Mouse (Mus musculus): ENCODE results near the gene Cenpp. TPM values are rescaled to one million over a fixed set of nuclear protein-coding genes. Genes with fewer than 3 reads are reported as not detected.

The Cenpp gene
- polyA plus RNA-seq, 1 experiment = 11.2 TPM

DNA sequence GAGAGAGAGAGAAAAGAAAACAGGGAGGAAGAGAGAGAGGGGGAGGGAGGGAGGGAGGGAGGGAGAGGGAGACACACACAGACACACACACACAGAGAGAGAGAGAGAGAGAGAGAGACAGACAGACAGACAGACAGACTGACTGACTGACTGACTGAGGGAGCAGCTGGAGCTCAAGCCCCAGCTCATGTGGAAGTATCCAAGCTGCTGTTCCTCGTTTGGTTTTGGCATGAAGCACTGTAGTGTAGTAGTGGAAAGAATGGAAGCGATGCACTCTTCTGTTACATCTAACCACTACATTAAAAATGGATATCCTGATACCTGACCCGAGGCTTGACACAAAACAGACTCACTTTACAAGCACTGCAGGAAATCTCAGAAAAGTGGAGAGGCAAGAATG, 106.9 kb downstream of the Cenpp start:
- Histone ChIP-seq H3K36me3 (ENCODE audit: control insufficient read depth, insufficient read depth) (no peaks in the 10 kb centered on the region), H3K27me3 (ENCODE audit: control insufficient read depth, insufficient read depth, insufficient read length) (no peaks in the 10 kb centered on the region), H3ac (ENCODE audit: control insufficient read depth, insufficient read length, low read depth) (no peak overlapping the region), H3K79me3 (ENCODE audit: low read depth) (no peaks in the 10 kb centered on the region), H3K79me2 (ENCODE audit: control insufficient read depth, insufficient read depth) (no peaks in the 10 kb centered on the region), H3K4me3 (ENCODE audit: insufficient read depth, poor library complexity, severe bottlenecking) (no peak overlapping the region)
- TF ChIP-seq MYOD1 (IDR thresholded peaks at IDR 0.05; ENCODE audit: control insufficient read depth, insufficient read length, low read depth) (no peak), FOSL1 (IDR thresholded peaks at IDR 0.05; ENCODE audit: insufficient read depth, low read length, poor library complexity, severe bottlenecking) (no peak), CTCF (IDR thresholded peaks at IDR 0.05; ENCODE audit: control insufficient read depth, insufficient read depth, insufficient read length) (no peak), MYOG (IDR thresholded peaks at IDR 0.05; ENCODE audit: control insufficient read depth, extremely low read depth, insufficient read length) (no peak), USF1 (IDR thresholded peaks at IDR 0.05; ENCODE audit: low read depth) (no peak), CEBPB (IDR thresholded peaks at IDR 0.05; ENCODE audit: low read depth) (no peak), MAX (IDR thresholded peaks at IDR 0.05) (no peak)

DNA sequence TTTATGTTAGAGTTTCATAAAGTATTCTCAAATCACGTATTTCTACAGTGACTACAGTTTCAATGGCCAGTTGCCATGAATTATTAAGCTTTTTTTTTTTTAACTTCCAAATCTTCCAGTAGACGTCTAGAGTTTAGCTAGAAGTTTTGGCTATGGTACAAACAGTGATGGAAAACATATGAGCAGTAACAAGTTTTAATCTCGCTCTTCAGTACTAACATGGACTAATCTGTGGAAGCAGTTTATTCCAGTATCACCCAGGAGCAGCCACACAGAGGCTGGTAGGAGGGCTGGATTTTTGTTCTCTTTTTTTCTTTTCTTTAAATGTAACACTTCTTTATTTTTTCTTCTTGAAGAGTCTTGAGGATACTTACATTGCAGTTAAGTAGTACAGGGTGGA, 108.3 kb downstream of the Cenpp start, which contains the start of gene Aspn:
Aspn (plus strand) TSS at position 165 of the 400 bp plus-strand sequence.
- TF ChIP-seq MAX (IDR thresholded peaks at IDR 0.05) (no peak), CTCF (IDR thresholded peaks at IDR 0.05; ENCODE audit: control insufficient read depth, insufficient read depth, insufficient read length) (no peak), MYOG (IDR thresholded peaks at IDR 0.05; ENCODE audit: control insufficient read depth, extremely low read depth, insufficient read length) (no peak), MYOD1 (IDR thresholded peaks at IDR 0.05; ENCODE audit: control insufficient read depth, insufficient read length, low read depth) (no peak), USF1 (IDR thresholded peaks at IDR 0.05; ENCODE audit: low read depth) (no peak), FOSL1 (IDR thresholded peaks at IDR 0.05; ENCODE audit: insufficient read depth, low read length, poor library complexity, severe bottlenecking) (no peak), CEBPB (IDR thresholded peaks at IDR 0.05; ENCODE audit: low read depth) (no peak)
- Histone ChIP-seq H3K27me3 (ENCODE audit: control insufficient read depth, insufficient read depth, insufficient read length) (no peaks in the 10 kb centered on the region), H3K4me3 (ENCODE audit: insufficient read depth, poor library complexity, severe bottlenecking) (no peak within 1 kb of the TSS), H3K79me2 (ENCODE audit: control insufficient read depth, insufficient read depth) (no peaks in the 10 kb centered on the region), H3K79me3 (ENCODE audit: low read depth) (no peaks in the 10 kb centered on the region), H3K36me3 (ENCODE audit: control insufficient read depth, insufficient read depth) (no peaks in the 10 kb centered on the region), H3ac (ENCODE audit: control insufficient read depth, insufficient read length, low read depth) (no peak within 1 kb of the TSS)

DNA sequence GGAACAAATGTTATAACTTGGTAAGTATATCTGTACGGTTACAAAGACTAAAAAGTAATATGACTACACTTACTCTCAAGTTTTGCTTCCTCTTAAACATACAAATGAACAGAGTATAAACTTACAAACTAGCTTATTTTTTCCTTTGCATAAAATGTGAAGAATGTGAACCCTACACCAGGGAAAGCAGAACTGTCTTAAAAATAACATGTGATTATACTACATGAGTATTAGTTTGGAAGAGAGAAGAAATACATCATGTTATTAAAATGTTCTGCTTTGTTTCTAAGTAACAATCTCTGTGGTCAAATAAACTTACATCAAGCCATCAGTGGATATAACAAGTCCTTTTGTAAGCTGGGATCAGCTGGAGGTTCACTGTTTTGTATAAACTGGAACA, 113.9 kb downstream of the Cenpp start:
- H3K79me3 ChIP-seq (ENCODE audit: low read depth) = no peaks in the 10 kb centered on the region
- H3K4me3 ChIP-seq (ENCODE audit: insufficient read depth, poor library complexity, severe bottlenecking) = no peak overlapping the region
- no peaks in the 10 kb centered on the region for H3K79me2 ChIP-seq (ENCODE audit: control insufficient read depth, insufficient read depth)
- no peaks in the 10 kb centered on the region for H3K27me3 ChIP-seq (ENCODE audit: control insufficient read depth, insufficient read depth, insufficient read length)
- H3ac ChIP-seq (ENCODE audit: control insufficient read depth, insufficient read length, low read depth) = no peak overlapping the region
- TF ChIP-seq CTCF (IDR thresholded peaks at IDR 0.05; ENCODE audit: control insufficient read depth, insufficient read depth, insufficient read length) (no peak), MYOD1 (IDR thresholded peaks at IDR 0.05; ENCODE audit: control insufficient read depth, insufficient read length, low read depth) (no peak), MAX (IDR thresholded peaks at IDR 0.05) (no peak), FOSL1 (IDR thresholded peaks at IDR 0.05; ENCODE audit: insufficient read depth, low read length, poor library complexity, severe bottlenecking) (no peak), MYOG (IDR thresholded peaks at IDR 0.05; ENCODE audit: control insufficient read depth, extremely low read depth, insufficient read length) (no peak), USF1 (IDR thresholded peaks at IDR 0.05; ENCODE audit: low read depth) (no peak), CEBPB (IDR thresholded peaks at IDR 0.05; ENCODE audit: low read depth) (no peak)
- H3K36me3 ChIP-seq (ENCODE audit: control insufficient read depth, insufficient read depth) = no peaks in the 10 kb centered on the region

DNA sequence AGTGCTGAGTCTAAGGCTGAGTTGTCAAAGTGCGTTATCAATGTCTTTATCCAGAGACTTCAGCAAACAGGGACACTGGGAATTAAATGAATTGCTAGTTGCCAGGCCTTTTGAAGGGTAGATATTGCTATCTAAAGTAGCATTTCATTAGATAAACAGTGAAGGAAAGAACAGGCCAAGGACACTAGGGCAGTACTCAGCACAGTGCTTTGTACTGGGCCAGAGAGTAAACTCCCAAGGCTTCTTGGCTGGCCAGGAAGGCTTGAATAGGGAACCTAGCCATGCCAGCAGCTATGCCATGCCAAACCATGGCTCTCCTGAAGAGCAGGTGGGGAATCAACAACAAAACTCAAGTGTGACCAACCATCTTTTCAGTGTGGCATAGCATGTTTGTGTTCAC, 115.6 kb downstream of the Cenpp start:
- no peaks in the 10 kb centered on the region for H3K79me3 ChIP-seq (ENCODE audit: low read depth)
- H3K36me3 ChIP-seq (ENCODE audit: control insufficient read depth, insufficient read depth) = no peaks in the 10 kb centered on the region
- H3K27me3 ChIP-seq (ENCODE audit: control insufficient read depth, insufficient read depth, insufficient read length) = no peaks in the 10 kb centered on the region
- H3K79me2 ChIP-seq (ENCODE audit: control insufficient read depth, insufficient read depth) = no peaks in the 10 kb centered on the region
- H3K4me3 ChIP-seq (ENCODE audit: insufficient read depth, poor library complexity, severe bottlenecking) = no peak overlapping the region
- TF ChIP-seq FOSL1 (IDR thresholded peaks at IDR 0.05; ENCODE audit: insufficient read depth, low read length, poor library complexity, severe bottlenecking) (no peak), CTCF (IDR thresholded peaks at IDR 0.05; ENCODE audit: control insufficient read depth, insufficient read depth, insufficient read length) (no peak), MAX (IDR thresholded peaks at IDR 0.05) (no peak), MYOD1 (IDR thresholded peaks at IDR 0.05; ENCODE audit: control insufficient read depth, insufficient read length, low read depth) (no peak), USF1 (IDR thresholded peaks at IDR 0.05; ENCODE audit: low read depth) (no peak), MYOG (IDR thresholded peaks at IDR 0.05; ENCODE audit: control insufficient read depth, extremely low read depth, insufficient read length) (no peak), CEBPB (IDR thresholded peaks at IDR 0.05; ENCODE audit: low read depth) (no peak)
- no peak overlapping the region for H3ac ChIP-seq (ENCODE audit: control insufficient read depth, insufficient read length, low read depth)

DNA sequence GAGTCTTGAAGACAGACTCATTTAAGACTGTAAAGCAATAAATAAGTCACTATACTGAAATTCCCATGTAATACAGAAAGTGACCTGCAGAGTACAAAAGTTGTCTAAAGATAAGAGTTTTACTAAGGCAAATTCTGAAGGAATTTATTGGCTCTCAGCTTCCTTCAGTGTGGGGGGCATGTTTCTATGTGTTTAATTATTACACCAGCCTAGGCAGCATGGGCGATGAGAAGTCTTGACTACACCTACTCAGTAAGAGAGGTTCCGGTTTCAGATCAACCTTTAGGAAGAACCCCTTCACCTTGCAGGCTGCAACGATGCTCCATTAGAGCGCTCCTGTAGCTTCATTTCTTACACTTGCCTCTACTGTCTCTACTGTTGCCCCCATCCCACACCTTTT, 121.9 kb downstream of the Cenpp start:
- H3K36me3 ChIP-seq (ENCODE audit: control insufficient read depth, insufficient read depth) = no peaks in the 10 kb centered on the region
- H3K79me2 ChIP-seq (ENCODE audit: control insufficient read depth, insufficient read depth) = no peaks in the 10 kb centered on the region
- no peak overlapping the region for H3K4me3 ChIP-seq (ENCODE audit: insufficient read depth, poor library complexity, severe bottlenecking)
- TF ChIP-seq USF1 (IDR thresholded peaks at IDR 0.05; ENCODE audit: low read depth) = no peak
- no peak for TF ChIP-seq MYOG (IDR thresholded peaks at IDR 0.05; ENCODE audit: control insufficient read depth, extremely low read depth, insufficient read length)
- TF ChIP-seq CEBPB (IDR thresholded peaks at IDR 0.05; ENCODE audit: low read depth) = no peak
- no peak for TF ChIP-seq MAX (IDR thresholded peaks at IDR 0.05)
- no peak for TF ChIP-seq MYOD1 (IDR thresholded peaks at IDR 0.05; ENCODE audit: control insufficient read depth, insufficient read length, low read depth)
- TF ChIP-seq CTCF (IDR thresholded peaks at IDR 0.05; ENCODE audit: control insufficient read depth, insufficient read depth, insufficient read length) = no peak
- TF ChIP-seq FOSL1 (IDR thresholded peaks at IDR 0.05; ENCODE audit: insufficient read depth, low read length, poor library complexity, severe bottlenecking) = no peak
- H3K27me3 ChIP-seq (ENCODE audit: control insufficient read depth, insufficient read depth, insufficient read length) = no peaks in the 10 kb centered on the region
- H3K79me3 ChIP-seq (ENCODE audit: low read depth) = no peaks in the 10 kb centered on the region
- H3ac ChIP-seq (ENCODE audit: control insufficient read depth, insufficient read length, low read depth) = no peak overlapping the region

DNA sequence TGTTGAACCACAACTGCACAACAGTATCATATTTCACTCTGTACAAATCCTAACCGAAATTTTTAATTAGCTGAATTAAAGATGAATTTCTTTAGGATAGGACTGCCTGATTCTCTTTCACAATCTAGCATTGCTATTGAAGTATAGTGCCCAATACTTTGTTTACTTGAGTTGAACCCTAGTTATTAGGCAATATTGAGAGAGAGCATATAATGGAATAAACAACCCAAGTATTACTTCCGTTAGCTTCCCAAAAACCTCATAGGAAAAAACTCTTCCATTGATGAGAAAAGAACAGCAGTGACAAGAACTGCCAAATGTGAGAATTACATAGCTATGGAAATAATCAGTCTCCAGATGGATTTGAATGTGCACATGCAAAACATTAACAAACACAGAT, 126.3 kb downstream of the Cenpp start:
- H3ac ChIP-seq (ENCODE audit: control insufficient read depth, insufficient read length, low read depth) = no peak overlapping the region
- TF ChIP-seq MYOG (IDR thresholded peaks at IDR 0.05; ENCODE audit: control insufficient read depth, extremely low read depth, insufficient read length) = no peak
- TF ChIP-seq MYOD1 (IDR thresholded peaks at IDR 0.05; ENCODE audit: control insufficient read depth, insufficient read length, low read depth) = no peak
- TF ChIP-seq CEBPB (IDR thresholded peaks at IDR 0.05; ENCODE audit: low read depth) = no peak
- TF ChIP-seq USF1 (IDR thresholded peaks at IDR 0.05; ENCODE audit: low read depth) = no peak
- no peak for TF ChIP-seq FOSL1 (IDR thresholded peaks at IDR 0.05; ENCODE audit: insufficient read depth, low read length, poor library complexity, severe bottlenecking)
- TF ChIP-seq CTCF (IDR thresholded peaks at IDR 0.05; ENCODE audit: control insufficient read depth, insufficient read depth, insufficient read length) = no peak
- no peak for TF ChIP-seq MAX (IDR thresholded peaks at IDR 0.05)
- no peaks in the 10 kb centered on the region for H3K79me2 ChIP-seq (ENCODE audit: control insufficient read depth, insufficient read depth)

More for the DNA sequence above, 126.3 kb downstream of the Cenpp start:
- Histone ChIP-seq H3K27me3 (ENCODE audit: control insufficient read depth, insufficient read depth, insufficient read length) (no peaks in the 10 kb centered on the region), H3K4me3 (ENCODE audit: insufficient read depth, poor library complexity, severe bottlenecking) (no peak overlapping the region), H3K79me3 (ENCODE audit: low read depth) (no peaks in the 10 kb centered on the region), H3K36me3 (ENCODE audit: control insufficient read depth, insufficient read depth) (no peaks in the 10 kb centered on the region)

Data from C2C12 (cell line).